In the genomic region with DNA sequence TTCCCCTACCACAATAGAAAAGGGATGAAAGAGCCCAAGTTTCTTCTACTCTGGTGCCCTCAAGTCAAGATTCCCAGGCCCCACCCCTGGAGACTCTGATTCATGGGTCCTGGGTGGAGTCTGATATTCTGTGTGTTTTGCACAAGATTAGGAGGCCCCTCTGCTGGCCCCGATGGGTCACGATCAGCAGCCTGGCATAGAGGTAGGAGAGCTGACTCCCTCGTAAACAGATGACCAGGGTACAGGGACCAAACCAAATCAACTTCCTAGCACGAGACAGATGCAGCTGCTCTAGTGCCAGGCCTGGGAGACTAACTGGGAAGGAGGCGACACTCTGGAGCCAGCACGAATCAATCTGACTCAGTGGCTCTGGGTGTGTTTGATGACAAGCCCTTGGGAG, we compare ENCODE assay signal across 9 mouse cellular contexts. TPM values are rescaled to one million over a fixed set of nuclear protein-coding genes. Genes with fewer than 3 reads are reported as not detected.
DNase-seq lines count a peak whose midpoint lies in the region; ATAC-seq and TF ChIP-seq lines count a peak whose summit lies in the region.
"Had no signal": no experiment of that assay in that cellular context is flagged by ENCODE, and none has a peak within 500 bp of the region (broad histone marks: within the 10 kb centered on the region; RNA-seq: fewer than 3 reads in every experiment).

No protein-coding gene starts in this region.

- no peak for DNase-seq in heart, adult 9 months (ENCODE audit: low spot score in 2 of 2)
- DNase-seq in lung, postnatal 0 days (ENCODE audit: low spot score): no peak
- DNase-seq in lung, postnatal 36 days: no peak
- no peak for DNase-seq in intestine, embryonic 14.5 days (ENCODE audit: low spot score)
- no peak for DNase-seq in urinary bladder, postnatal 25 days (ENCODE audit: low spot score)

- H3K4me1 ChIP-seq in heart, embryonic 14.5 days (ENCODE audit: control insufficient read depth in 2 of 2, insufficient read depth in 2 of 2, low read length in 2 of 2): peaks cover 78 to 97% of the 10 kb centered on the region in 2 experiments
- peaks cover 40% of the 10 kb centered on the region for H3K4me1 ChIP-seq in lung, postnatal 0 days (ENCODE audit: insufficient read depth, low read depth, low read length)
- peaks cover 80% of the 10 kb centered on the region for H3K4me1 ChIP-seq in intestine, embryonic 14.5 days (replicated peaks; ENCODE audit: control insufficient read depth, insufficient read depth, low read length)
- peaks cover 67% of the 10 kb centered on the region for H3K4me1 ChIP-seq in stomach, embryonic 15.5 days

- no peak overlapping the region for H3K4me3 ChIP-seq in heart, embryonic 14.5 days (ENCODE audit: control insufficient read depth in 1 of 2, insufficient read depth in 1 of 2, low read depth in 1 of 2, low read length in 2 of 2)
- no peak overlapping the region for H3K4me3 ChIP-seq in lung, postnatal 0 days (ENCODE audit: low read depth, low read length)
- no peak overlapping the region for H3K4me3 ChIP-seq in intestine, embryonic 14.5 days (ENCODE audit: low read depth, low read length)
- no peak overlapping the region for H3K4me3 ChIP-seq in stomach, embryonic 15.5 days (replicated peaks)

- TF ChIP-seq CTCF in lung, postnatal 0 days (IDR thresholded peaks at IDR 0.05): no peak

- peaks cover 12% of the 10 kb centered on the region for H3K36me3 ChIP-seq in heart, embryonic 14.5 days (ENCODE audit: control insufficient read depth, insufficient read depth, low read length)
- no peaks in the 10 kb centered on the region for H3K36me3 ChIP-seq in lung, postnatal 0 days (ENCODE audit: insufficient read depth, low read length)
- no peaks in the 10 kb centered on the region; the same call in 1 of the 2 replicates for H3K36me3 ChIP-seq in intestine, embryonic 14.5 days (ENCODE audit: control insufficient read depth, insufficient read depth, low read length)
- H3K36me3 ChIP-seq in stomach, embryonic 15.5 days: no peaks in the 10 kb centered on the region

- WGBS in heart, embryonic 14.5 days: 56% methylated on average over 6 of the region's 6 CpGs
- 53% methylated on average over 6 of the region's 6 CpGs for WGBS in lung, postnatal 0 days
- WGBS in intestine, embryonic 14.5 days: 61% methylated on average over 6 of the region's 6 CpGs
- 48% methylated on average over 6 of the region's 6 CpGs for WGBS in stomach, embryonic 15.5 days

- no peak for ATAC-seq in heart, embryonic 14.5 days (ENCODE audit: insufficient number of reproducible peaks, insufficient read depth, low FRiP score, low read depth)
- ATAC-seq in lung, postnatal 0 days: peak; percentile 7; the same call in 1 of the 2 replicates
- ATAC-seq in intestine, embryonic 14.5 days (replicated peaks; ENCODE audit: low FRiP score, low TSS enrichment, low read depth): no peak
- no peak for ATAC-seq in stomach, embryonic 15.5 days (ENCODE audit: insufficient read depth, low FRiP score, low read depth)
- no peak for ATAC-seq in CD4-positive, CD25-positive, alpha-beta regulatory T cell, adult 4 months

- H3K9me3 ChIP-seq in heart, embryonic 14.5 days (ENCODE audit: control insufficient read depth, low read length): no peaks in the 10 kb centered on the region
- no peaks in the 10 kb centered on the region for H3K9me3 ChIP-seq in lung, postnatal 0 days (ENCODE audit: low read length)
- H3K9me3 ChIP-seq in intestine, embryonic 14.5 days (ENCODE audit: control insufficient read depth, low read length): no peaks in the 10 kb centered on the region
- no peaks in the 10 kb centered on the region for H3K9me3 ChIP-seq in stomach, embryonic 15.5 days
- H3K9me3 ChIP-seq: megakaryocyte, embryonic 14.5 days had no signal

- H3K4me2 ChIP-seq in heart, embryonic 14.5 days (ENCODE audit: low read length): peak overlapping the region; percentile 49
- H3K4me2 ChIP-seq in lung, postnatal 0 days (replicated peaks; ENCODE audit: low read depth, low read length): no peak overlapping the region
- H3K4me2 ChIP-seq in intestine, embryonic 14.5 days (ENCODE audit: low read length): no peak overlapping the region
- H3K4me2 ChIP-seq in stomach, embryonic 15.5 days: no peak overlapping the region

- H3K9ac ChIP-seq in heart, embryonic 14.5 days (ENCODE audit: low read length): peak overlapping the region; percentile 39; the same call in 1 of the 2 replicates
- H3K9ac ChIP-seq in lung, postnatal 0 days (replicated peaks; ENCODE audit: low read depth): no peak overlapping the region
- no peak overlapping the region for H3K9ac ChIP-seq in intestine, embryonic 14.5 days (ENCODE audit: low read length)
- no peak overlapping the region for H3K9ac ChIP-seq in stomach, embryonic 15.5 days

- H3K27ac ChIP-seq in heart, embryonic 14.5 days (replicated peaks in 1 of 2; ENCODE audit: control insufficient read depth in 1 of 2, insufficient read depth in 1 of 2, low read depth in 2 of 2, low read length in 2 of 2): peak overlapping the region; percentile 65 to 96
- peak overlapping the region; percentile 78 for H3K27ac ChIP-seq in lung, postnatal 0 days (ENCODE audit: low read length)
- H3K27ac ChIP-seq in intestine, embryonic 14.5 days (ENCODE audit: low read depth): peak overlapping the region; percentile 24; the same call in 1 of the 2 replicates
- peak overlapping the region; percentile 72 for H3K27ac ChIP-seq in stomach, embryonic 15.5 days

- no peak for TF ChIP-seq EP300 in lung, postnatal 0 days (IDR thresholded peaks at IDR 0.05)

- no peaks in the 10 kb centered on the region for H3K27me3 ChIP-seq in heart, embryonic 14.5 days (ENCODE audit: control insufficient read depth, insufficient read depth, low read length)
- no peaks in the 10 kb centered on the region for H3K27me3 ChIP-seq in lung, postnatal 0 days (replicated peaks; ENCODE audit: insufficient read depth, low read length)
- H3K27me3 ChIP-seq in intestine, embryonic 14.5 days (replicated peaks; ENCODE audit: control insufficient read depth, insufficient read depth, low read length): no peaks in the 10 kb centered on the region
- H3K27me3 ChIP-seq in stomach, embryonic 15.5 days (replicated peaks): no peaks in the 10 kb centered on the region

RNA-seq across cellular contexts. Expression of gene Smad6, which starts 51.0 kb away (rescaled TPM):
- 18.7 and 30.8 TPM in 2 replicates for polyA plus RNA-seq in heart, embryonic 14.5 days (2014; fragmentation: Nextera tagmentation; extraction: Ambion mirVana)
- polyA plus RNA-seq in lung, postnatal 0 days (2015; fragmentation: Nextera tagmentation; extraction: Ambion mirVana): 13.4 and 15.3 TPM in 2 replicates
- polyA plus RNA-seq in intestine, embryonic 14.5 days (2014; fragmentation: Nextera tagmentation; extraction: Ambion mirVana): 8.5 and 9.3 TPM in 2 replicates
- 10.0 and 10.8 TPM in 2 replicates for polyA plus RNA-seq in stomach, embryonic 15.5 days (2015; fragmentation: Nextera tagmentation; extraction: Ambion mirVana)
- under 1 TPM in 1 of 2 experiments, not detected in 1; 0.11 TPM for polyA plus RNA-seq in CD4-positive, CD25-positive, alpha-beta regulatory T cell, adult 4 months (2017; shearing (Covaris generic))

Comparison
In these comparisons a context has a peak if more than half of its experiments do, and no peak if none do; other contexts are left out.
1. H3K27ac ChIP-seq: peak in every context shown above with its lines; median percentile 80 in heart, embryonic 14.5 days; 78 in lung, postnatal 0 days; 72 in stomach, embryonic 15.5 days; 24 in intestine, embryonic 14.5 days.